Mouse (Mus musculus) kidney, postnatal 10 days (tissue): Measurements from ENCODE around the gene Grm8.
"Not testable (repeated sequence)": the region's sequence is repeated elsewhere in the genome, so short reads cannot be mapped to it uniquely, and the experiment has no call there.

Experiments used
- DNase-seq: peaks from one replicate; pipeline ENCODE4 v3.0.0; 2021; ENCODE audit warnings: mixed read lengths

Gene Grm8

GRCm38 (mm10) chr6:27849644-27850043 lies 285.3 kb downstream of the Grm8 start:
- DNase-seq, result no peak

GRCm38 (mm10) chr6:27836159-27836558 lies 298.8 kb downstream of the Grm8 start:
- DNase-seq, result no peak

- DNase-seq, result not testable (repeated sequence)
Measured at GRCm38 (mm10) chr6:27819735-27820134, 315.2 kb downstream of the Grm8 start.

GRCm38 (mm10) chr6:27812789-27813188 lies 322.2 kb downstream of the Grm8 start:
- DNase-seq, result no peak

- no peak for DNase-seq
Measured at GRCm38 (mm10) chr6:27809996-27810395, 325.0 kb downstream of the Grm8 start.

- no peak for DNase-seq
Measured at GRCm38 (mm10) chr6:27806741-27807140, 328.2 kb downstream of the Grm8 start.

GRCm38 (mm10) chr6:27800881-27801572 lies 334.0 kb downstream of the Grm8 start:
- DNase-seq, result no peak

- DNase-seq, result no peak
Measured at GRCm38 (mm10) chr6:27798735-27799134, 336.2 kb downstream of the Grm8 start.

- DNase-seq, result no peak
Measured at GRCm38 (mm10) chr6:27789566-27789965, 345.4 kb downstream of the Grm8 start.

GRCm38 (mm10) chr6:27789151-27789550 lies 345.8 kb downstream of the Grm8 start:
- DNase-seq, result no peak

GRCm38 (mm10) chr6:27782251-27782650 lies 352.7 kb downstream of the Grm8 start:
- no peak for DNase-seq

- DNase-seq, result no peak
Measured at GRCm38 (mm10) chr6:27781371-27781770, 353.6 kb downstream of the Grm8 start.

- no peak for DNase-seq
Measured at GRCm38 (mm10) chr6:27775646-27776271, 359.2 kb downstream of the Grm8 start.

- no peak for DNase-seq
Measured at GRCm38 (mm10) chr6:27762061-27762460, 372.9 kb downstream of the Grm8 start.

- no peak for DNase-seq
Measured at GRCm38 (mm10) chr6:27753290-27753829, 381.6 kb downstream of the Grm8 start.

- no peak for DNase-seq
Measured at GRCm38 (mm10) chr6:27746493-27746892, 388.5 kb downstream of the Grm8 start.

- DNase-seq, result no peak
Measured at GRCm38 (mm10) chr6:27745693-27746451, 389.1 kb downstream of the Grm8 start.

GRCm38 (mm10) chr6:27689382-27689781 lies 445.6 kb downstream of the Grm8 start:
- no peak for DNase-seq

- DNase-seq, result no peak
Measured at GRCm38 (mm10) chr6:27661747-27662435, 473.1 kb downstream of the Grm8 start.

GRCm38 (mm10) chr6:27657520-27657919 lies 477.5 kb downstream of the Grm8 start:
- DNase-seq, result peak; percentile 67

GRCm38 (mm10) chr6:27646503-27646902 lies 488.5 kb downstream of the Grm8 start:
- no peak for DNase-seq

- DNase-seq, result no peak
Measured at GRCm38 (mm10) chr6:27645054-27645453, 489.9 kb downstream of the Grm8 start.

GRCm38 (mm10) chr6:27635898-27636297 lies 499.1 kb downstream of the Grm8 start:
- peak; percentile 3 for DNase-seq
